Mouse (Mus musculus) megakaryocyte, embryonic 14.5 days (primary cell): ENCODE measurements around the gene Meis2. TPM values are rescaled to one million over a fixed set of nuclear protein-coding genes. Genes with fewer than 3 reads are reported as not detected.
A peak's percentile ranks its signal among the peaks of the same experiment; 100 is the strongest.

Experiments used
- H3K27me3 ChIP-seq: replicated peaks from 2 replicates; pipeline ENCODE3; 2012; ENCODE audit warnings: inconsistent platforms
- H3K36me3 ChIP-seq: replicated peaks from 2 replicates; pipeline ENCODE3; 2012; ENCODE audit warnings: low read length, inconsistent platforms, mixed read lengths
- H3K4me1 ChIP-seq: 2 replicates; pipeline ENCODE4 v1.6.1; 2012; ENCODE audit warnings: inconsistent platforms
- H3K4me3 ChIP-seq: replicated peaks from 2 replicates; pipeline ENCODE3; 2012; ENCODE audit warnings: moderate library complexity, mild to moderate bottlenecking, inconsistent platforms
- H3K9me3 ChIP-seq: 2 replicates; pipeline ENCODE4 v1.6.1; 2012; ENCODE audit warnings: inconsistent platforms
- FLI1 ChIP-seq: IDR thresholded peaks from 2 replicates; pipeline ENCODE4 v1.6.1; 2012; ENCODE audit warnings: low read length, inconsistent platforms, mixed read lengths
- GATA1 ChIP-seq: IDR thresholded peaks from 3 replicates; pipeline ENCODE4 v1.6.1; 2012; ENCODE audit warnings: mixed read lengths, low read length, inconsistent platforms, borderline replicate concordance
- polyA plus RNA-seq: library from polyadenylated mRNA; stranded (reverse); fragments of >175 nt; gene quantifications from 2 replicates; pipeline ENCODE4 v1.2.3, GENCODE M21; 2012; ENCODE audit warnings: low replicate concordance; ENCODE audit not compliant: insufficient read depth

The Meis2 gene
- polyA plus RNA-seq, 1 experiment = not detected

- H3K4me1 ChIP-seq = no peaks in the 10 kb centered on the region
- no peak overlapping the region for H3K4me3 ChIP-seq
- 0 out of 2 replicates have a peak, but pooled peaks cover 6% of the 10 kb centered on the region for H3K9me3 ChIP-seq
- H3K36me3 ChIP-seq = no peaks in the 10 kb centered on the region
- TF ChIP-seq GATA1 (no peak), FLI1 (no peak)
- H3K27me3 ChIP-seq = no peaks in the 10 kb centered on the region
Observed at GRCm38 (mm10) chr2:115875802-115876531, 189.7 kb downstream of the Meis2 start.

- Histone ChIP-seq H3K27me3 (no peaks in the 10 kb centered on the region), H3K36me3 (no peaks in the 10 kb centered on the region), H3K9me3 (0 out of 2 replicates have a peak, but pooled peaks cover 6% of the 10 kb centered on the region), H3K4me3 (no peak overlapping the region), H3K4me1 (no peaks in the 10 kb centered on the region)
- no peak for TF ChIP-seq FLI1
Observed at GRCm38 (mm10) chr2:115872851-115873250, 192.8 kb downstream of the Meis2 start.

- no peak overlapping the region for H3K4me3 ChIP-seq
- H3K9me3 ChIP-seq = peaks cover 8% of the 10 kb centered on the region; the same call in 1 of the 2 replicates
- H3K27me3 ChIP-seq = no peaks in the 10 kb centered on the region
- no peaks in the 10 kb centered on the region for H3K36me3 ChIP-seq
- no peaks in the 10 kb centered on the region for H3K4me1 ChIP-seq
- no peak for TF ChIP-seq FLI1
- TF ChIP-seq GATA1 = no peak
Observed at GRCm38 (mm10) chr2:115869966-115870365, 195.7 kb downstream of the Meis2 start.

GRCm38 (mm10) chr2:115860600-115861347 lies 204.9 kb downstream of the Meis2 start:
- Histone ChIP-seq H3K4me3 (peak overlapping the region; percentile 88), H3K4me1 (peaks cover 22% of the 10 kb centered on the region), H3K9me3 (peaks cover 4% of the 10 kb centered on the region; the same call in 1 of the 2 replicates), H3K36me3 (no peaks in the 10 kb centered on the region), H3K27me3 (peaks cover 59% of the 10 kb centered on the region)
- no peak for TF ChIP-seq FLI1

- Histone ChIP-seq H3K9me3 (peaks cover 4% of the 10 kb centered on the region; the same call in 1 of the 2 replicates), H3K36me3 (no peaks in the 10 kb centered on the region), H3K4me3 (peak overlapping the region; percentile 88), H3K27me3 (peaks cover 63% of the 10 kb centered on the region), H3K4me1 (peaks cover 24% of the 10 kb centered on the region)
- TF ChIP-seq GATA1 (no peak), FLI1 (no peak)
Observed at GRCm38 (mm10) chr2:115860141-115860480, 205.5 kb downstream of the Meis2 start.

- H3K4me3 ChIP-seq = peak overlapping the region; percentile 88
- peaks cover 27% of the 10 kb centered on the region for H3K4me1 ChIP-seq
- no peaks in the 10 kb centered on the region for H3K36me3 ChIP-seq
- H3K9me3 ChIP-seq = peaks cover 4% of the 10 kb centered on the region; the same call in 1 of the 2 replicates
- TF ChIP-seq FLI1 = no peak
- TF ChIP-seq GATA1 = no peak
- H3K27me3 ChIP-seq = peaks cover 69% of the 10 kb centered on the region
Observed at GRCm38 (mm10) chr2:115859371-115860140, 206.1 kb downstream of the Meis2 start.

- TF ChIP-seq FLI1 (no peak), GATA1 (no peak)
- peaks cover 27% of the 10 kb centered on the region for H3K4me1 ChIP-seq
- no peaks in the 10 kb centered on the region for H3K36me3 ChIP-seq
- H3K4me3 ChIP-seq = no peak overlapping the region
- peaks cover 73% of the 10 kb centered on the region for H3K27me3 ChIP-seq
- peaks cover 4% of the 10 kb centered on the region; the same call in 1 of the 2 replicates for H3K9me3 ChIP-seq
Observed at GRCm38 (mm10) chr2:115858927-115859326, 206.7 kb downstream of the Meis2 start.

- H3K9me3 ChIP-seq = peaks cover 4% of the 10 kb centered on the region; the same call in 1 of the 2 replicates
- peaks cover 27% of the 10 kb centered on the region for H3K4me1 ChIP-seq
- TF ChIP-seq FLI1 (no peak), GATA1 (no peak)
- H3K4me3 ChIP-seq = no peak overlapping the region
- peaks cover 80% of the 10 kb centered on the region for H3K27me3 ChIP-seq
- H3K36me3 ChIP-seq = no peaks in the 10 kb centered on the region
Observed at GRCm38 (mm10) chr2:115858246-115858645, 207.4 kb downstream of the Meis2 start.

- peaks cover 9% of the 10 kb centered on the region for H3K9me3 ChIP-seq
- no peak overlapping the region for H3K4me3 ChIP-seq
- TF ChIP-seq FLI1 = no peak
- no peak for TF ChIP-seq GATA1
- H3K4me1 ChIP-seq = peaks cover 31% of the 10 kb centered on the region
- no peaks in the 10 kb centered on the region for H3K36me3 ChIP-seq
- peaks cover 88% of the 10 kb centered on the region for H3K27me3 ChIP-seq
Observed at GRCm38 (mm10) chr2:115857123-115858080, 208.2 kb downstream of the Meis2 start.
